Mouse (Mus musculus) CD8-positive naive resting alpha-beta T cell, adult 2 months (primary cell): ENCODE data around the gene Slamf8.

Experiments
- DNase-seq, 2 experiments: peaks; one replicate each; pipeline ENCODE4 v3.0.0; 2022; ENCODE audit warnings: low read depth in 2 of 2, low spot score in 2 of 2

Gene Slamf8

DNA sequence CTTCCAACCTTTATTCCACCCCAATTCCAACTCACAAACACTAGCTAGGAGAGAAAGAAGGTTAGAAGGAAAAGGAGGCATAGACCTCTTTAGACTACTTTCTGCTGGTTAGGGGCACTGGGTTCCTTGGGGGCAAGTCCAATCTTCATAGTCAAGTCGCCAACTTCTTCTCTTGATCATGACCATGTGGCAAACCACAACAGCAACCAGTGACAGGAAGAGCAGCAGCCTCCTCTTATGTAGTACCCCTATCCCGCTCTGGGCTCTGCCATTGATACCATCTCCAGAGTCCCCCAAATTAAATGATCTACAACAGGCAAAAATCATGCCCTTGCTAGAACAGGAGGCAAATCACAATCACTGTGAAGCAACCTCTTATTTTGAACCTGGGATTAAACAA is 3.6 kb upstream of the Slamf8 start:
- no peak for DNase-seq

DNA sequence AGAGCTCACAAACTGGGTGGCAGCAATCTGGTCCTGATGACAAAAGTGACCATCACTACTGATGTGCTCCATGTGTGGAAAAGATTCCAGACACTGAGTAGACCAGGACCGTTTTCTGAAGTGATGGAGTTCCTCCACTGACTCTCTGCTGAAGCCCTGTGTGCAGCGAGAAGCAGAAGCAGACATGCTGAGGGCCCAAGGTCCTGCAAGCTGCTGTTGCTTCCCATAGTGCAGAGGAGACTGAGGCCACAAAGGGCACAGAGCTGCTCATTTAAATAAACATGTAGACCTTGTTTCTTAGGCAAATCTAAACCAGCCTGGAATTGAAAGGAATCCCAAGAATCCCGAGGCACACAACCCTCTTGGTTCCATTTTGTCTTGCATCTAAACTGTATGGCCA is 3.0 kb upstream of the Slamf8 start:
- DNase-seq, result no peak

DNA sequence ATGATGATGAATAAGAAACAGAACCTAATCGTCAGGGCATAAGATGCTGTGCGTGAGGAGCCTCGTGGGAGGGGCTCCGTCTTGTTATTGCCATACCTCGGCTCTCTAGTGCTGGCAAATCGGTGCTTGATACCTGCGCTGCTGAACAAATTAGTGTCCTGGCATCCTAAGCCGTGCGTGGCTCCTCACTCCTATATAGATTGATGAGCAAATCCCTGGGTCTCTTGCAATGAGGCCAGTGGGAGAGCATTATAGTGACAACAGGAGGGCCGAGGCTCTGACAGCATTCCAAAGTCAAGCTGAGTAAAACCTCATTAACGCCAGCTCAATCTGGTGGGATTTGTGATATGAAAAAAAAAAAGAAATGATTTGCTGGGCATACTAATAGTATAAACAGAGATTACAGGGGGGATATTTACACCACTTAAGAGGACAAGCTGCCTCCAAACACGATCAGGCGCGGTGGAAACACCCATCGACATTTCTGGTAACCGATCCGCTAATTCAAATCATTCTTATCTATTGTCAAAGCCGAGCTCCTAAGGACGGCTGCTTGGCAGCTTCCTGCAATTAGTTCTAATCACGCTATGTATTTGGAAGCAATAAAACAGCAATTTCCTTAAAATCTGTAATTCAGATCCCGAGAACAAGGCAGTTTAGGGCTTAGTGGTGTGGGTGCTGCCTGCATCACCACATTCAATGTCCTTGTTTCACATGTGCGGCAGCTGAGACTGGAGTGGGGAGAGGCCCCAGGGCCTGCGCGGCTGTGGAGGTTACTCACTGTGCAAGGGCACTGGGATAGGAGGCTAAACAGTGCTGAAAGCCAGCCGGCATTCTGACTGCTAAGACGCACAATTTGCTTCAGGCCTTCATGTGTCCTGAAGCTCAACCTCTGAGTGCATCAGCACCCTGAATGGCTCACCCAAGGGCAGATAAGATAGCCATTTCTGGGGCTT is 4.5 kb downstream of the Slamf8 start:
- DNase-seq, result no peak

DNA sequence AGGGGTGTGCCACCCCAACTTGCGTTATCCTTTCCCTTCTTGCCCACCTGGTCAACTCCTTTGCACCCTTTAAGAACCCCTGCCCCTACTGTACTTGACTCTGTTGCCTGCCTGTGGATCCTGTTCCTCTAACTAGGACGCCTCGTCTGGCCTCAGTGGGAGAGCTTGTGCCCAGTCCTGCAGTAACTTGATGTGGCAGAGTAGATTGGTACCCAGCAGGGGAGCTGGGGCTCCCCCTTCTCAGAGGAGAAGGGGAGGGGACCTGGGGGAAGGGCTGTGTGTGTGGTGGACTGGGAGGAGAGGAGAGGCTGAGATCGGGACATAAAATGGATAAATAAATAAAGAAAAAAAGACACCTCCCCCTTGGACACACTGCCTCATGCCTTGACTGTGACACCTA is 5.3 kb downstream of the Slamf8 start:
- no peak for DNase-seq

DNA sequence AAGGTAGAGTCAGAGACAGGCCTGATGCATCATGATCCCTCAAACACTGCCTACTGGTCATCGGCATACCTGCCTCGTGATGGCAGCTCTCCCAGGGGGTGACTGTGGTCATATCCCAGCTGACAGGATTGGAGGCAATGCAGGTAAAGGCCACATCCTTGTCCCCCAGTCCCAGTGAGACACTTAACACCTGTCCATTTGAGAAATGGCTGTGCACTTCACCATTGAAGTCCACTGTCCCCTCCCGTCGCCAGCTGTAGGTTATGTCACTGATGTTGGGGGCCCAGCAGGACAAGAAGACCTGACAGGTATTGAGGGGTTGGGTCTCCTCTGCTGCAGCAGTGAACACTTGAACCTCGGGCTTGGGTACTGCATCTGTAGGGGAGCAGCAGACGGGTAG is 6.1 kb downstream of the Slamf8 start:
- DNase-seq, result no peak

DNA sequence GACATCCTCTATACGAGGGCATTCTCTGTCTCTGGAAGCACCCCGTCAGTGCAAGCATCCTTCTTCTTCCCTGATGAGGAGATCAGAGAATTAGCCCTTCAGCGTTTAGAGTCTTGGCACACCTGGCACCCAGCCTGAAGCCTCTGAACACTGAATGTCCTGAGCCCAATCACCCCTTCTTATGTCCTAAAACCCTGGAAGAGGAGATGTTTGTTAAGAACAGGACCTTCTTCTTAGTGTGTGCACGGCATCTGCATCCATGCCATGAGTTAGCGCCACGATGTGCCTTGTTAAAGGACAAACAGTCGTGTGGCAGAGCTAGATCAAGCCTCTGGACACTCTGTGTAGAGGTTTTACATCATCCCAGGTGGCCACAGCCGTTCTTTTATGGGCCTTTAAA is 7.9 kb downstream of the Slamf8 start:
- no peak for DNase-seq

DNA sequence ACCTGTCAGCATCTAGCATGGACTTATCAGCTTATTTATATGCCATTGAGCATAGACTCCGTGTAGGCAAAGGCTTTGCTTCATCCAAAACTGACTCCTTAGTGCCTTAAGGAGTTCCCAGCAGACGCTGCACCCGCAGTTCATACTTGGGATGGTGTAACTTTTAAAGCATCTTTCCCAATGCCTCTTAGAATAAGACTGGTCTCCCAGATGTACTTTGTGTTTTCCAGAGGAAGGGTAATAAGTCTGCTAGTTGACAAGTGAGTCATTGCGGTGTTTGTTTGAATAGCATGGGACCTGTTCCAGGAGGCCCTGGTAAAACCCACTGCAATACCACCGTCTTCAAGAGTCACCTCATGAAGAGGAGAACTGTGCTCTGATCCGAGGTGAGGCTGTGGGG is 10.3 kb downstream of the Slamf8 start:
- DNase-seq, result no peak

DNA sequence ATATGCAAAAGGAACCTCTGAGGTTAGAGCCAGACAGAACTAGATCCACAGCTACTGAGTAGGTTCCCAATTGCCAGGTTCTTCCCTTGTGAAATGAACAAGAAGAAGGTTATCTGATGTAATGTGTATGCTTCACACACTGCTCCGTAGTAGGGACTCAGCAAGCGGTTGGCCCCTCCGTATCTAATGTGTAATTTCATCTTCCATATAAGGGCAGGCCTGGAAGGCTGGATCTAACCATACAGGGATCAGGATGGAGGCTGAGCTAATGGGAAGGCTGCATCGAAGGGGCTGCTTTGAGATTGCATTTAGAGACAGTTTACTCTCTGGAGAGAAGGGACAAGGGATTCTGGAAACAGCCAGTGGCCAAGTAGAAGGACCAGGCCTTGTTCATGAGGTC is 22.6 kb downstream of the Slamf8 start:
- no peak for DNase-seq

DNA sequence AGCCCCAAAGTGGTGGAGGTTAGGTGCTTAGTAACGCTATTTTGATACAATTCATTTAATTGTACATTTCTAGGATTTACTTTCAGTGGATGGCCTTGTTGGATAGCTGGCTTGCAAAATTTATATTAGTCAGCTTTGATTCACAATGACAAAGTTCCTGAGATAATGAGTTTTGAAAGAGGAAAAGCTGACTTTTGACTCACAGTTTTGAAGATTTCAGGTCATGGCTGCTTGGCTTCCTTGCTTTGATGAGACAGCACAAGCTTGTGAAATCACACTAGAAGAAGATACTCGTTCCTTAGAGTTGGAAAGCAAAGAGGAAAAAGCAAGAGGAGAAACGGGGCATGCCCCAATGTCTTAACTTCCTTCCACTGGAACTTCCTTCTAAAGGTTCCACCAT is 24.2 kb downstream of the Slamf8 start:
- no peak for DNase-seq

DNA sequence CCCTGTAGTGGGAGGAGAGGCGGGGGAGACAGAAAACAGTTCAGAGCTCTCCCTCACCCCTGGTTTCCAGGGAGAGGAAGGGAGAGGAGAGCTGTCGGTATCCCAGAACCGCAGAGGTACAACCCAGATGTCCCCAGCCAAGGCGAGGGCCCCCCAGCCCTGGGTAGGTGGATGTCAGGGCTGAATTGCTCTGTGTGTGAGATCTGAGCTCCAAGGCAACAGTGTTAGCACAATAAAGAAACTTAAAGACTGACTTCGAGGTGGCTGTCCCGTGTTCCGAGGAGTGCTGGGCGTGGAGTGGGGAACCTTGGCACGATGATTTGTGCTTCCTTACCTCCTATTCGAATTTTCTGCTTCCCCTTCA is 26.9 kb downstream of the Slamf8 start:
- DNase-seq, result no peak

DNA sequence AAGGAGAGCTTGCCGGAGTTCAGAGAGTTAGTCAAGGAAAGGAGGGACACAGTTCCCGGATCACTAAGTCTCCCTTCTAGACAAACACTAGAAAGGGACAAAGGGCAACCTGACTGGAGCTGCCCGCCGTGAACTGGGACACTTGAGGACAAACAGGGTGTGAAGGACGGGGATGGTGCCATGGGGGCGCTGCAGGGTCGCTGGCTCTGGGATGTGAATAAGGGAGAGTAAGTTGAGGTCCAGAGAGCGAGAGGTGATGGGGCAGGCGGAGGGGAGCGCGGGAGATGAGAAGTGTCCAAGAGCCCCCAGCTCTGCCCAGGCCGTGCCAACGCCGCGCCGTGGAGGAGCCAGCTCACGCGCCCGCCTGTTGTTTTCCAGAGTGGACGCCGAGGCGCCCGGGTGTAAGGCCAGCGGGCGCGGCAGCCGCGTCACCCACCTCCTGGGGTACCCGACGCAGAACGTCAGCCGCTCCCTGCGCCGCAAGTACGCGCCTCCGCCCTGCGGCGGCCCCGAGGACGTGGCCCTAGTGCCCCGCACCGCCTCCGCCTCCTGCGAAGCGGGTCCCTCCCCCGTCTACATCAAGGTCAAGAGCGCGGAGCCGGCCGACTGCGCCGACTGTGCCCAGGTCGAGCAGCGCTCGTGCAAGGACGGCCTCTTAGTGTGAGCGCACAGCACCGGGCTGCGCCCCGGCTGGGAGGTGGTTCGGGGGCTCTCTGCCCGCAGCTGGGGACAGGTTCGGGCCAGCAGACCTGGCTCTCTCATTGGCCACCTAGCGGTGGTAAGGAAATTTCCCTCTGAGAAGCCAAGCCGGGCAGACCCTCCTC is 27.5 kb downstream of the Slamf8 start:
- DNase-seq, result peak; percentile 42 to 53

DNA sequence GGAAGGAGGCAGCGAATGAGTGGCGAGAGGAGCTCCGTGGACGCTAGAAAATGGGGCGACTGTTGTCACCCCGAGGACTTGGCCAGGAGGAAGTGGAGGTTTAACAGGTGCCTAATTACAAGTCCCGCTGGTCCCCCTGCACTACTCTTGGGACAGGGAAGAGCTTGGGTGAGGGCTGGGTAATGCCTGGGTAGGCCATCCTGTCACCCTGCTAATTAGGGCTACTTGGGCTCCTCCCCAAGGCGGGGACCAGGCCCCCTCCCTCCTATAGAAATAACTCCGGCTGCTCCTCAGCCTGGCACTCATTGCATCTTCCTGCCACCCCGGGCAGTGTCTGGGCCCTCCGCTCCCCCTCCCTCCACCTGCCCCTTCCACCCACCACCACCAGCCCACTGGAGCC is 34.7 kb downstream of the Slamf8 start, which contains the start of gene Vsig8:
Vsig8 (plus strand) TSS at position 301 of the 400 bp plus-strand sequence.
- no peak for DNase-seq

DNA sequence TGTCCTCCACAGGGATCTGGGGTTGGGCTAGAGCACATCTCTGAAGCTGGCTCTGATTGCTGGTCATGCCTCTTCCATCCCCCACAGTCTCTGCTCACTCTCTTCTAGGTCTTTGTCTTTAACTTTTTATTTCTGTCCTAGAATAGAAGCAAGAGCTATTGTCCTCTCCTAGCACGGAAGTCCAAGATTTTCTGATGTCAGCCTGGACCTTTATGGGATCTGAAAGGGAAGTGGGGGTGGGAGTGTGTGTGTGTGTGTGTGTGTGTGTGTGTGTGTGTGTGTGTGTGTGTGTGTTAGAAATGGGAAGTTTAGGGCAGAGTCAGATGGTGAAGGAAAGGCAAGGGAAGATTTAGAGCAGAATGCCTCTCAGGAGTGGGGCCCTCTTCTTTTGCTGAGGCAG is 37.7 kb downstream of the Slamf8 start:
- no peak for DNase-seq

DNA sequence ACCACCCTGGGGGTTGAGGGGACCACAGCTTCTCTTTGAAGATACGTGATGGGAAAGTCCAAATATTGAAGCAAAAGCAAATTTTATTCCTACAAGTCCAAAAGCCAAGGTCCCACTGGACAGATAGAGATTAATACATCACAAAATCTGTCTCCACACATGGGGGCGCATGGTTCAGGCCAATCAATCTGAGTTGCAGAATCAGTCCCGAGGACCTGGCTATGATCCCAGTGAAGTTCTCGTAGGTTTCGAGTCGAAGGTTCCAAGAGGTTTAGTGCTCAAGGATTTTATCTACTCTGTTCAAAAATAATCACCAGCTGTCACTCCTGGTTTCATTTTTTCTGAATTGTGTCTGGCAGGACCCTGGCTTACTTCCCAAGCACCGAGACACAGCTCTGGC is 39.4 kb downstream of the Slamf8 start:
- DNase-seq, result no peak

DNA sequence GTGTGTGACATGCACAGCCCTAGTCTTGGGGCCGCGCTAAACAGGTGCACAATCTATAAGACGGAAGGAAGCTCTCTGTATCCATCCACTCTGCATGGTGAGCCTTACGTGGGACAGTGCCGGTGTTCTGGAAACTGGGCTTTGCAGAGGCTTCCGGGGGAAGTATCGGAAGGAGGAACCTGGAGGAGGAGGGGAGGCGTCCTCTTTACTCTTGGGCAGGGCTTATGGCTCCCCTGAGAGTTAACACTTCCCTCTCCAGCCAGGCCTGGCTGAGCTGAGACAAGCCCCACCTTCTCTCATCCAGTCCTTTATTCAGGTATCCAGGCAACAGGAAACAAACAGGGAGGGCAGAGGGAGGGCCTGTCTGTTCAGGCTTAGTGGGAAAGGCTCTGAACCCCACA is 39.8 kb downstream of the Slamf8 start:
- DNase-seq, result peak in 1 of 2 experiments; percentile 12

DNA sequence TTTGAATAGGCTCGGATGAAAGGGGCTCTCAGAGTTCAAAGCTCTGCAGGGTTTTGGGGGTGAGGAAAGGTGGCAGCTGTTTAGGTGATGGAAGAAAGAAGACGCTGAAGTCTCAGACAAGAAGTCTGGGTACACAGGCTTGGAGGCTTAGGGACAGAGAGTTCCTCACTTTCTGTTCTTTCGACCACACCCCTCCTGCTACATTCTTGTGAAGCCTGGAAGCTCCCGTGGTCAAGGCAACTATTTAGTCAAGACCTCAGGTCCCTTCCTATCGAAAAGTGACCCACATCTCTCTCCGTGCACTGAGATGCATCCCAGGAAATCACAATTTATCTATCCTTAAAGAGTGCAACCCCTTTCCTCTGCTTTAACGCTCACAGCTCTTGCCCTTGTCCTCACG is 40.7 kb downstream of the Slamf8 start:
- DNase-seq, result no peak

DNA sequence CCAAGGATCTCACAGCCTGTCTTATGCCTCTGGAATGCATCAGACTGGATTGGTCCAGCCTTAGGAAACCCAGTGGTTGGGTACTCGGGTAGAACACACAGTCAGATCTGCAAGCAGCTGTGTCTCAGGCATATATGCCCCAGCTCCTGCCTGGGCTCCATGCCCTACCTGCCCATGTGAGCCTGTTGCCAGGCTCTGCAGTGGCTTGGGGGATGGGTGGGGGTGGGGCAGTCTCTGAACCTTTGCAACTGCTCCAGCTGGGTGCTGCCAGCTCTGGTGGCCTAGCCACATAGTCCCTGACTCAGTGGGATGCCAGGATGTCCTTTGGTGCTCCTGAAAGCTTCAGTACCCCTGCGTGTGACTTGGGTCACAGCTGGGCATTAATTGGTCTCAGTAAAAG is 41.1 kb downstream of the Slamf8 start:
- no peak for DNase-seq

DNA sequence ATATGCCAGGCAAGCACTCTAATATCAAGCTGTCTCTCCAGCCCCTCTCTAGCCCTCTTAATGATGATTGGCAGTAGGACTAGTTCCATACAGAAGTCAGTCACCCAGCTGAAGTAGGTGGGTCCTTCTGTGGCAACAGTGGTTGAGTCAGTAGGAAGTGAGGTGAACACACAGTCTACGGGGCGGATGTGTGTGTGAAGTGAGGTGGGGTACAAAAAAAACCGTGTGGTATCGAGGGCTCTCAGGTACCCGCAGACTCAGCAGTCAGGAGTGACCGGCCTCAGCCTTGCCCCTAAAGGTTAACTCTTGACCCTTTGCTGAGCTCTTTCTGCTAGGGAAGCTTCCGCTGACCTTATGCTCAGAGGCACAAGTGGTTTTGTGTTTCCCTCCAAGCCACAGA is 41.9 kb downstream of the Slamf8 start:
- DNase-seq, result peak in 1 of 2 experiments; percentile 42

DNA sequence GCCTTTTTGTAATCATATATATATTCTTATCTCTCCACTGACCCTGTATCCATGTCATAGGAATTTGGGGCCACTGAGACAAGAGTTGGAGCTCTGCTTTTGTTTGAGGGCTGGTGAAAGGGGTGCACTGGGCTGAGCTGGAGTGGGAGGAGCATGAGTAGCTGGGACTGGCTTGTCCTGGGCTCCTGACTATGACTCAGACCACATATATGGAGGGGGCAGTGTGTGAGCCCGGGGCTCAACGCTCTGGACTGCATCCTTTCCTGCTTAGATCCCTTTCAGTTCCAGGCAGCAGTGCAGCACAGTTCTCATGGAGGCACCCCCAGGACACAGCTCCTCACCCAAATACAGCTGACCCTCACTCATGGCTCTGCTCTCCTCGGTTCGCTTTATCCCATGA is 44.3 kb downstream of the Slamf8 start:
- no peak for DNase-seq

DNA sequence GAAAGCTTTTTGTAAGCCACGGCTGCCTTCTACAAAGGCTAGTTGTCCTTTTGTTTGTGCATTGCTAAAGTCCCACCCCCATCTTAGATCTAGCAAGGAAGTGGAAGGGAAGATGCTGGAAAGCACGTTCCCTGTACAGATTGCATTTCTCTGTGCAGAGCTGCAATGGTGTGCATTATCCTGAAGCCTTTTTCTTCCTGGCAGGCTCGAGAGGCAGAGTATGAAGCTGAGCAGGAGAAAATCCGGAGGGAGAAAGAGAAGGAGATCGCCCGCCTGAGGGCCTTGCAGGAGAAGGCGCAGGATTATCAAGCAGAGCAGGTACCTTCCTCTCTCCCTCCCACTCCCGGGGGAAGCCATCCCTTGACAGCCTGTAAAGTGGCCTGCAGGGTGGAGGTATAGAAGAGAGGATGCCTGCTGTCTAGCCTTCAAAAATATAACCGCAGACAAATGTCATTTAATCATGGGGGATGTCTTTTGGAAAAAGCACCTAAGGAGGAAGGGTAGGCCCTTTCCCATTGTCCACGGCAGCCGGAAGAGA is 50.0 kb downstream of the Slamf8 start:
- DNase-seq, result no peak

DNA sequence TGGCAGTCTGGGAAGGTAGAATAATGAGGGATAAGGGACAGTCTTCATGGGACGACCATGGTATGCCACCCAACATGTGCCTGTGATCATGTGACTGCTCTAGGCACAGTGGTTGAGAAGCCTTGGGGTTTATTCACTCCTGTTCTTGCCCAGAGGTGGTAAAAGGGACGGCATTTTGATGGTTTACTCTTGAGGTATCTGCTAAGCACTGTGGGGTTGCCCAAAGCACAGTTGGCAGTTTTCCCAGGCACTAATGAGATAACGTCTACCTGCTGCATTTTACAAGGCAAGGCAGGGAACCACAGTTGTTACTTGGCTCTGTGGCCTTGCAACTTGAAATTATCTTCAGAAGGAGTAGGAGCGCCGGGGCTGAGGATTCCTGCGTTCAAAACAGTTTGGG is 50.5 kb downstream of the Slamf8 start:
- DNase-seq, result no peak

DNA sequence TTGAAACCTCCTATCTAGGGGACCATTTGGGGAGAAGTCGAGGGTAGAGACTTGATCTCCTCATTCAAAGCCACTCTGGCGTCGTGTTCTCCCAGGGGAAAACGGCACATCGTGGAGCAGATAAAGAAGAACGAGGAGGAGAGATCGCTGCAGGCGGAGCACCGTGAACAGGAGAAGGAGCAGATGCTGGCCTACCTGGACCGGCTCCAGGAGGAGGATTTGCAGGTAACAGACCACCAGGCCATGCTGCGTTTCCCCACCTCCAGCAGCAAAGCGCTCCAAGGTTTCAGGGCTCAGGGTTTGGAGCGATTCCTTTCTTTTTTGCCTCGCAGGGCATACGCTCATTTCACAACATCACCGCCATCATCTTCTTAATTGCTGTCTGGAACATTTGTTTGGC is 55.3 kb downstream of the Slamf8 start:
- DNase-seq, result no peak
